Mouse (Mus musculus): Measurements from ENCODE around the gene Vhl. TPM values are rescaled to one million over a fixed set of nuclear protein-coding genes. Genes with fewer than 3 reads are reported as not detected.

Gene Vhl
- total RNA-seq, 2 experiments from 2014 or later, result 11.6 to 18.1 TPM

Other genes with a start within 250 kb of the Vhl start
- 10 to 100 TPM; 22.0 to 23.5 TPM for gene Tada3, start 246.1 kb upstream of the Vhl start, total RNA-seq (2021)
- 100 to 1,000 TPM; 124 to 138 TPM for gene Arpc4, start 245.8 kb upstream of the Vhl start, total RNA-seq (2021)
- 1 to 10 TPM in 1 of 2 experiments, under 1 TPM in 1; 0.92 to 2.2 TPM for gene Ttll3, start 234.7 kb upstream of the Vhl start, total RNA-seq (2021)
- gene Rpusd3, start 204.6 kb upstream of the Vhl start, total RNA-seq (2021), result 10 to 100 TPM in 1 of 2 experiments, 1 to 10 TPM in 1; 8.9 to 14.3 TPM
- 10 to 100 TPM in 1 of 2 experiments, 1 to 10 TPM in 1; 9.6 to 41.2 TPM for gene Cidec, start 188.2 kb upstream of the Vhl start, total RNA-seq (2021)
- 10 to 100 TPM; 26.8 to 28.2 TPM for gene Jagn1, start 181.4 kb upstream of the Vhl start, total RNA-seq (2021)
- gene Il17re, start 165.5 kb upstream of the Vhl start, total RNA-seq (2021), result 1 to 10 TPM; 1.1 to 1.2 TPM
- gene Il17rc, start 152.5 kb upstream of the Vhl start, total RNA-seq (2021), result 10 to 100 TPM in 1 of 2 experiments, 1 to 10 TPM in 1; 8.9 to 11.3 TPM
- 10 to 100 TPM; 38.9 to 41.6 TPM for gene Creld1, start 140.7 kb upstream of the Vhl start, total RNA-seq (2021)
- gene Prrt3, start 122.0 kb upstream of the Vhl start, total RNA-seq (2021), result not detected
- gene Emc3, start 92.3 kb upstream of the Vhl start, total RNA-seq (2021), result 10 to 100 TPM; 62.2 to 64.0 TPM
- 1 to 10 TPM; 3.0 to 3.6 TPM for gene Fancd2, start 92.3 kb upstream of the Vhl start, total RNA-seq (2021)
- not detected for gene Fancd2os, start 23.2 kb upstream of the Vhl start, total RNA-seq (2021)
- 10 to 100 TPM; 92.4 to 94.8 TPM for gene Brk1, start 19.2 kb upstream of the Vhl start, total RNA-seq (2021)
- 10 to 100 TPM; 10.1 to 14.1 TPM for gene Irak2, start 14.5 kb downstream of the Vhl start, total RNA-seq (2021)
- gene Tatdn2, start 73.1 kb downstream of the Vhl start, total RNA-seq (2021), result 10 to 100 TPM; 69.9 to 75.7 TPM
- not detected for gene Ghrl, start 95.9 kb downstream of the Vhl start, total RNA-seq (2021)
- 100 to 1,000 TPM; 102 to 106 TPM for gene Sec13, start 116.8 kb downstream of the Vhl start, total RNA-seq (2021)

Data from heart, postnatal 10 days (tissue).